Mouse (Mus musculus): ENCODE data around the gene Csad.

Gene Csad

DNA sequence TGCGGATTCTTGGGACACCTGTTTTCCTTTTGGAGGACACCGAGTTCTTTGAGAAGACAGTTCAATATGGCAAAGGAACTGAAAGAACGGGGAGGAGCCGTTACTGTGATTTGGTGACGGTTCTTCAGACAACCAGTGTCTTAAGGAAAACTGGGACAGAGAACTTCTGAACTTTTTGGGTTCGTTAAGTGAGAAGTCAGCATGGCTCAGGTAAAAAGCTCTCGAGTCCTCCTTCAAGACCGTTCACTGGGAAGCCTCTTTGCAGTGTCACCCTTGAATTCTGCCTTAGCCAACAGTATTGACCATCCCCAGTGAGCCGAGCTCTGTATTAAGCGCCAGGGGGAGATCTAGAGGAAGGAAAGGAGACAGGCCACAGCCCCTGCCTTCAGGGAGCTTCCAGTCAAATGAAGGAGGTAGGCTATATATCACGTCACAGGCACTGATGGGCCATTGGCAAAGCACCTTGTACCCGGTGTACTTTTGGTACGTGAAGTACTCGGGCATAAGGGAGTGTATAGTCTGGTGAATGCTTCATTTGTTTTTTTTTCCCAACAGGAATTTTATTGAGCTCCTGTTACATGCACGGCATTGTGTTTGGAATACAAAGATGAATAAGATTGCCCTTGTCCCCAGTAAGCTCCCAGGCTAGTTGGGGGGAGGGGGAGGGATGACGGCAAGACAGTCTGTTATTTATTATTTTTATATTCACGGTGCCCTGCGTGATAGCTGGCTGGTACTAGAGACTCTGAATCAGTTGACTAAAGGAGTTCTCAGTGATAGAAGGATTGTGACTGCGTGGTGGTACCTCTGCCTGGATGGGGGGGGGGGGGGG lies at the start of gene Csad:
Gene Csad (minus strand): TSS at position 51 of the 832 bp plus-strand sequence.
- DNase-seq, result no peak

GRCm38 (mm10) chr15:102250521-102250920 lies 46.0 kb upstream of the Csad start:
- DNase-seq, result no peak

DNA sequence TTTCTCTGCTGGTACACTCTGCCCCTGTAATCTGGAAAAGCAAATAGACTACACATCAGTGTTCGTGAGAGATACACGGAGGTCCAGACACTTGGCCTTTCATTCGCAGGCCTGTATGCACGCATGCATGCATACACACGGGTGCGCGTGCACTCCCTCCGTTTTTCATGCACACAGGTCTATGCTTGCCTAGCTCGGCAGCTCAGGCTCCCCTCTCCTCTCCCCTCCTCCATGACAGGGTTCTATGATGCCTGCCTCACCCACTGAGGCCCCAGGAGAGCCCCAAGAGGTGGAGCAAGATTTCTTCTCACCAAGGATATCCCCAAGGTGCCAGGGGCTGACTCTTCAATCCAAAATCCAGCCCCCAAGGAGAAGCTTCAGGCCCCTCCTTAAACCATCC lies 45.4 kb upstream of the Csad start:
- no peak for DNase-seq

DNA sequence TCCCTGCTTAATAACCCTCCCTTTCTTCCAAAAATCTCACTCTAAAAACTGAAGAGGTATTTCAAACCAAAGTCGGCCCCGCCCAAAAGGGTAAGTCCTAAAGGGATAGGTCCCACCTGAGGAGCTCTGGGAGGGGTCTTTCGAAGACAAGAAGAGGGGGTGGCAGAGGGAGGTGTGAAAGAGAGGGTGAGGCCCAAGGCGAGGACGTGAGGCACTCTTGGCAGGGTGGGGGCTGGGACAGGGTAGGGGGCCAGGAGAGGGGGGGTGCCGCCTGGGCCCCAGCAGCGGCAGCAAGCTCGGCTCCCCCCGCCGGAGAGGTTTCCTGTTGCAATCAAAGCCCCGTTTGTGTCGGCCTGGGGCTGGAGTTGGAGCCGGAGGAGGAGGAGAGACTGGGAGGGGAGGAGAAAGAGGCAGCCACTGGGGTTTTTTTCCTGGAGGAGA lies 44.7 kb upstream of the Csad start:
- DNase-seq, result peak; percentile 62 to 79

GRCm38 (mm10) chr15:102248812-102249191 lies 44.3 kb upstream of the Csad start:
- DNase-seq, result peak in 1 of 2 experiments; percentile 64

GRCm38 (mm10) chr15:102248131-102248811 lies 43.7 kb upstream of the Csad start:
- no peak for DNase-seq

DNA sequence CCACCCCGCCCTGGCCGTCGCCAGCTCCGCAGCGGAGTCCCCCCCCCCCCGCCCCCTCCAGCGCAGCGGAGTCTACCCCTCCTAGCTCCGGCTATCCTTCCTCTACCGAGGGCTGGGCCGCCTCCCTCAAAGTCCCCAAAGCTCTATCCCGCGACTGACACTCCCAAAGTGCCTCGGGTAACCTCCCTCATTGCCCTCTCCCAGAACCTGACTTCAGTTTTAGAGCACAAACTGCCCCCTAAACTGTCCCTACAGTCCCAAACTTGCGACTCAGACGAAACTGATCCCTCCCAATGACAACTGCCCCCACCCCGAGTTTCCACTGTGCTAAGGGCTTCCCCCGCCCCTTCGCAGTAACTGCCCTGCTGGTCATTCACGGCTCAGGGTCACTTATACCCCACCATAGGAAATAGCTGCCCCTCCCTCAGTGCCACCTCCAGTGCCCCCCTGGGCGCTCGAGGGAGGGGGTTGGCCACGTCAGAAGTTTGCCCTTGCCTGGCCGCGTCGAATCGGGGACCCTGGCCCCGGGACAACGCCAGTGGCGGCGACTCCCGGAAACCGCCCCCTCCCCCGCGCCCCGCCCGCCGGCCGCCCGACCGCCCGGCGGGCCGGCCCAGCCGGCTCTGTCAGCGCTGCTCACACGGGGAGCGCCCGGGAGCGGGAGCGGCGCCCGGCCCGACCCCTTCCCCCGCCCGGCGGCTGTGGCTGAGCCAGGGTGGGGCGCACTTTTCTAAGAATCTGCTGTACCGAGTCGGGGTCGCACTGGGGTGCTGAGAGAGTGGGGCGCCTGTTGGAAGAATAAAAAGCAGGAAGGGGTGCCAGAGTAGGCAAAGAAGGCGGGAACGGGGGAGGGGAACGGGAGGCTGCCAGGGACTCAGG lies 43.0 kb upstream of the Csad start:
- DNase-seq, result peak; percentile 77 to 89

GRCm38 (mm10) chr15:102246866-102247251 lies 42.3 kb upstream of the Csad start:
- peak; percentile 98 to 99 for DNase-seq

DNA sequence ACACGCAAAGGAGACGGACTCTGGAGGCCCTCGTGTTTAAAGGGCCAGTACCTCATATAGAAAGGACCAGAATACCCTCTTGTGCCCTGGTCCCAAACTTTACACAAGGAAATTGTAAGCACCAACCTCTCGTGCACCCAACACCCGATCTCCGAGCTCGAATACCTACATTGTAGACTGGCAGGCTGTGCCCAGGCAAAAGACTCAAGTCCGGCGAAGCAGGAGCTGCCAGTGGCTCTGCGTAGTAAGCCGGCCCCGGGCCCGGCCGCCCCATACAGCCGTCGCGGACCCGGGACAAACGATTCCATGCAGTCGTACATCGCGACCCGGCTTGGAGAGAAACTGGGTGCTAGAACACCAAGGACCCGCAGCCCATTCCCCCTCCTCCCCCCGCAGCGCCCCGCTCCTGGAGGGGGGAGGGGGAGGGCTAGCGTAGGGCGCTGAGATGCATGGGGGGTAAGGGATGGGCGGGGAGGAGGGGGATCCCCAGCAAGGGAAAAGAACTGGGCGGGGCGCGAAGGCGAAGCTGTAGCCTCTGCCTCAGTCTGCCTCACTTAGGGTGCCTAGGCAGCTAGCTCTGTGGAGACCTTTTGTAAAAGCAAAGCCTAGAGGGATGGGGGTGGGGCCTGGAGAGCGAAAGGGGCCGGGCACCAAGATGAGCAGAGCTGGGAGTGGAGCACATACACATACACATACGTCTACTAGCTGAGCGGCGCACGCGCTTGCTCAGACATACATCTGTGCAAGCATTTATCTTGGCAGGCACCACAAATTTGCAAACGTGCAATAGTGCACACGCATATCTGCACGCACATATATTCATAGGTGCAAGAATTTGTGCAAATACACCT lies 41.6 kb upstream of the Csad start:
- DNase-seq, result peak; percentile 86 to 92

DNA sequence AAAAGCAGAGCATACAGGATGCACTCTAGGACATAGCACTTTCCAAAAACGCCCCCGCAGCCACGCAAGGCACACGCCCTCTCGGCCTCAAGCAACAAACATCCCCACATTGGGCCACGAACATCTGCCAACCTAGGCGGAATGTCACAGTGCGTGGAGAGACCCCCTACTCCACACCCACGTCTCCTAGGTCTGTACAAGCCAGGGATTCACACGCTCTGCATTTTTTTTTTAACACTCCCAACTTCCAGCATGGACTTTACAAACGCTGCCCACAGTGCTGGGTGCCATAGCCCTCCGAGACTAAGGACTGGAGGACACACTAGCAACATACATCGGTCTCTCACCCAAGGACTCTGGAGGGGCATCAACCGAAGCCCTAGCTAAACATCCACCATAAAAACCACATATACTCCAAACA lies 40.9 kb upstream of the Csad start:
- DNase-seq, result peak; percentile 52 to 59

DNA sequence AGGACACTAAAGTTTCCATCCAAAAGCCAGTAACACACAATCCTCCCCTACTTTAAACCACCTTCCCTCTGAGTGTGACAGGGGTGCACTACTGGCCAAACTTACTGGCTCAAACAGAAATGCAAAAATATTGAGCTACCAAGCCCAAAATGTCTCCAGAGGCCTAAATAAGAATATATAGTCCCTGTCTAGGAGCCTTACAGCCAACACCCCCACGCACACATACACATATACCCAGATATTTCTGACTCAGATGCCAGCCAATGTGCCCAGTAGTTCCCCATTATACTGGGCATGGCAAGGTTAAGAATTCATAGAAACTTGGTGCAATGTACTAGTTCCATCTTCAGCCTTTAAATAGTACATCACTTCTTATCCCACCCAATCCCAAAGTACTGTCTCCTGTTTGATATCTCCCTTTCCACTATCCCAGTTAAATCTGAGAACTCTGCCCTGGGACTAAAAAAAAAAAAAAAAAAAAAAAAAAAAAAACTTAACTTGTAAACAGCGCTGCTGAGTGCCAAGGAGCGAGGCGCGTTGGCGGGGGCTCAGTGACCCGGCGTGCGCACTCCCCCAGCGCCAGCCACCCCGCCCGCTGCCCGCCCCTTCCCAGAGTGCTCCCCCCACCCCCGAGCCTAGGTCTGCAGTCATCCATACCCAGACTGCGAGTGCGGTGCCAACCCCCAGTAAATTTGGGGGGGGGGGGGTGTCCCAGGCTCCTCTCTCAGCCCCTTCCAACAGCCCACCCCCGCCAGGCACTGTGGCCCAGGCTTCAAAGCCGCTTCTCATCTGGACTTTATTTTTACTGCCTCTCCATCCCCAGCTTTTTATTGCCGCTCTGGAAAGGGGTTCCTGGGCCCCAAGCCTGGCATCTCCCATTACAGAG lies 40.0 kb upstream of the Csad start:
- peak; percentile 58 to 82 for DNase-seq

DNA sequence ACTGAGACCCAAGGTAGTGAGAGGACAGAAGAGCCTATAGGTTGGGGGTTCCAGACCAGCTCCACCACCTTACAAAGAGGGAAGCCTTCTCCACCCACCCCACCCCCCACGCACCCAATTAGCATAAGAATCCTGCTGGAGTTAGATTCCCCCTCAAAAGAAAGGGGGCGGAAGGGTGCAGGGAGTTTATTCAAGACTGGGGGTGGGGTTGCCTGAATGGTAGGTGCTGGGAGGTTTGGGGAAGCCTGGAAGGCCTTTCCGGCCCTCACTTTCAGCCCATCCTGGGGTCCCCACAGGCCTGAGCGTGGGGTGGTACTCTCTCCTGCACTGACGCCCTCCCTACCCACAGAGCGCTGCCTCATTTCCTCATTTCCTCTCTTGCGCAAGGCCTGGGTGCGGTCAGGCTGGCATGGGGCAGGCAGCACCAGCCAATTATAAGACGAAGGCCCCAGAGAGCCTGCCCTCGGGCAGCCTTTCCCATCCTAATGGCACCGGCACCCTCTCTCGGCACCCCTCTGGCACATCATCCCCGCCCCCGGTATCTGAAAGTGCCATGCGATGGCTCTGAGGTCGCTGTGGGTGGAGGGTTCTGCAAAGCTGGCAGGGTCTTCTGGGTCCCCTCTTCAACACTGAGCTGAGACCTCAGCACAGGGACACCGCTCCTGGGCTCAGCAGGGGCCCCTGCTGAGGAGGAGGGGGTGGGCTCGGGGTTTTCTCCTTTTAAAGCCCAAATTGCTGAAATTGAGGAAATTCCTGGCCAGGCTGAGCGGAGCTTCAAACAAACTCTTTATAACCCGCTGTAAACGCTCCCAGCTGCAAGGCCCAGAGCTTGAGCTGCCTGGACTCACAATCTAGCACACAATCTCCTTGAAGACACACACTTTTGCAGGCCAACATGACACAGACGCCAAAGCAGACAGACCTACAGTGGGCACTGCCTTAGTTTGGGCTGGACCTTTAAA lies 39.0 kb upstream of the Csad start:
- peak; percentile 43 to 77 for DNase-seq

GRCm38 (mm10) chr15:102242404-102243228 lies 38.1 kb upstream of the Csad start:
- no peak for DNase-seq

DNA sequence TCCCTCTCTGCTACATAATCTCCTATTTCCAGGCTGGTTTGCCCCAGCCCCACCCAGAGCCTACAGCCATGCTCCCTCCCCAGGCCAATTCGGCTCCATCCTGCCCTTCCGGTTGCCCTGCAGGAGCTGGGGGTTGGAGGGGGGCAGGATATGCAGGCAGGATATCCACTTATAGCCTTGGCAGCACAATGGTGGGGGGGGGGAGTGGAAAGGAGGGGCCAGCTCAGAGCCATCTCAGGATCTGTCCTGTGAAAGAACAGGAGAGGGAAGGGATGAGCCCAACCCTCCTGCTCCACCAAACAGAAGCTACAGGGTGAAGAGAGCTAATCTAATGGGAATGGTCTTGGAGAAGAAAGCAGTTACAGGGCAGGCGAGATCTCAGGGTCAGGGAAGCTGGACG lies 36.1 kb upstream of the Csad start:
- DNase-seq, result peak; percentile 77 to 90

DNA sequence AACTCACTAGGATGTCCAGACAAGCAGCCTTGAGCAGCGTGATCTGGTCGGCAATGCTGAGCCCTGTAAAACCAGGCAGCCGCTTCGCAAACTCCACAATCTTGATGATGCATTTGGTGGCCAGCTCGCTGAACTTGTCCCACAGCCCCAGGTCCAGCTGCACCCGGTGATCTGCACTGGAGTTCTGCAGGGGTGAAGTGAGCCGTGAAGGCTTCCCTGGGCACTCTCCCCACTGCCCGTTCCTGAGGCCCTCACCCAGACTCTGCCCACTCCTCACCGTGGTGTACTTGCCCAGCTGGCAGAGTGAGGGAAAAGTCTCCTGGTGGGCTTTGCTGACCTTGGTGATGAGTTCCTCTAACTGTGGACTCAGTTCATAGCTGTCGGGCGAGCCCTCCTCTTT lies 35.3 kb upstream of the Csad start:
- no peak for DNase-seq

DNA sequence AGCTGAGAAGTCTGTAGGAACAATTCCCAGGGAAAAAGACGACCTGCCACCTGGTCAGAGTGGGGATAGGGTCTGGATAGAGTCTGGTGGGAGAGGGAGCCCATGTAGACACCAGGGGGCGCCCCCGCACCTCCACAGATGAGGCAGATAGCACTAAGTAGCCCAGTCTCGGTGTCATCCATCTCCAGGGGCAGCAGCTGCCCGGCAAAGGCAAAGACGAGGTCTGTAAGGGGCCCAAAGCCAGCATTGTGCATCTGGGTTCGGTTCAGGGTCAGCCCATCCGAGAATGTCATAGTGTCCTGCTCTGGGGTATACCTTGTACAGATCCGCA lies 34.7 kb upstream of the Csad start:
- peak; percentile 87 to 91 for DNase-seq

- no peak for DNase-seq
Observed at GRCm38 (mm10) chr15:102238543-102239259, 34.2 kb upstream of the Csad start.

GRCm38 (mm10) chr15:102235371-102236027 lies 31.0 kb upstream of the Csad start:
- peak; percentile 60 to 81 for DNase-seq

Measured in kidney, postnatal 25 days (tissue).